Mouse (Mus musculus): Measurements from ENCODE around the gene Hadha.

Hadha gene

DNA sequence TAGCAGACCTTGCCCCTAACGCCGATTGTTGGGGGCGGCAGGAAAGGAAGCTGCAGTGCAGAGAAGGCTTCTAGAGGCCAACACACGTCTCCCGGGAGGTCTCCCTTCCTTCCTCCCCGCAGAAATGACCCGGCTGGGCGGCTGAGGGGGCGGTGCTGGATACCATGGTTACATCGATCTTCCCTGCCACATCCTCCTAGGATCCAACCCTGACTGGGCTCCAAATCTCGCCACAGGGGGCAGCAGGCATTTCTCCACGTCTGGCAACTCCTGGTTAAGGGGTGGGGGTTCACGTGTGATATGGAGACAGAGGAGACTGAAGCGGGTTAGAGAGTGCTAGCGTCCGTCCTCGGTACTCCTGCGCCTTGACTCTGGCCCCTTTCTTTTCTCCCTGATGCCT lies 43.8 kb downstream of the Hadha start:
- DNase-seq: no peak

DNA sequence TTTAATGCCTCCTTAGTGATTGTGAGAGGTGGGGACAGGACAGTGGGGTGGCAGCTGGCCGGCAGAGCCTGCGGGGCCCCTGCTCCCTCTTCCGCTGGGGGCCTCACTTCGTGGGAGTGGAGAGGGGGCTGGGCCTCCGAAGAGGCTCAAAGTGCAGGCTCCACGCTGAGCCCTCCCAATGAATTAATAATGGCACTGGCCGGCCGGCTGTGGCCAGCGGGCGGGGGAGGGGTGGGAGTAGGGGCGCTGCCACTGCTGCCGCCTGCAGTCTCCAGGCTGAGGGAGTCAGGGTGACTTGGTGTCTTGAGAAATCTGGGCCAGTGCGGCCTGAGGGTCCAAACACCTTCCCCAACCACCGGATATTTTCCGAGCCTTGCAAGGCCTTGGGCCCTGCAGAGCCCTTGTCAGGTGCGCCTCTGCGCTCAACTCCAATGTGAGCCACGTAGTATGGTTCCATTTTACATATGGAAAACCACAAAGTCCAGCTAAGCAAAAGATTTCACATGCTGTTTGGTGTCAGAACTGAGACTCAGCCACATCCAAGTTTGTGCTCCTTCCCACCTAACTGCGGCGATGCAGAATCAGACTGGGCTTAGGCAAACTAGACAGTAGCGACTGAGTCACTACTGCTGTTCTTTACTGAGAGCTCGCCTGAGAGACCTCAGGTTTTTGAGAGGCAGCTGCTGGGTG lies 44.4 kb downstream of the Hadha start:
- DNase-seq: no peak

DNA sequence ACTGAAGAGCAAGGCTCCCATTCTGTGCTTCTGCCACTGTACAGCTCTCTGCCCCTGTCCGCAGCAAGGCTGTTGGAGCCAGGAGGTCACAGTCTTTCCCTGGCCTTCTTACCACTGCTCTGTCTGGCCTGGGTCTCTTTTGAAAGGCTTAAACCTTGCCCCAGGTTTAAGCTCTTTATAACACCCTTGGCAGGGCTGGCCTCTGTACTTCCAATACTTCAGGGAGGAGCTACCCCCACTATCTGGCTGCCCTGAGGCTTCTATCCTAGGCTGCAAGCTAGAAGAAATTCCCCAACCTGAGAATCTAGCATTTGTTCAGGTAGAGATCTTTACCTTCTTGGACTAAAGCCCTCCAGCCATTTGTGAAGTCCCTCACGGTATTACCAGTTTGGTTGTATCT lies 45.1 kb downstream of the Hadha start:
- no peak for DNase-seq

DNA sequence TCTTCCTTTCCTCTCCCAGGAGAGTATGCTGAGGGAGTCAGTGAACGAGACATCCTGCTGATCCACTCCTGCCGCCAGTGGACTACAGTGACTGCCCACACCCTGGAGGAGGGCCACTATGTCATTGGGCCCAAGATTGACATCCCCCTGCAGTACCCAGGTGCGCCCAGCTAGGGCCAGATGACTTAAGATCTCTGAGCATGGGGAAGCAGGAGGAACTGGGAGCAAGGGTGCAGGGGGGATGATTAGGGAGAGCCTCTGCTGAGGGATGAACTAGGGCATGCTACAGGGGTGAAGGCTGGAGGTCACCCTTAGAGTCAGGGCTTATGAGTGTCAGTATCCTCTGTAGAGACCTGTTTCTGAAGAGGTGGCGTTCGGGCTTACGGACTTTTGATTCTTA lies 46.7 kb downstream of the Hadha start:
- no peak for DNase-seq

DNA sequence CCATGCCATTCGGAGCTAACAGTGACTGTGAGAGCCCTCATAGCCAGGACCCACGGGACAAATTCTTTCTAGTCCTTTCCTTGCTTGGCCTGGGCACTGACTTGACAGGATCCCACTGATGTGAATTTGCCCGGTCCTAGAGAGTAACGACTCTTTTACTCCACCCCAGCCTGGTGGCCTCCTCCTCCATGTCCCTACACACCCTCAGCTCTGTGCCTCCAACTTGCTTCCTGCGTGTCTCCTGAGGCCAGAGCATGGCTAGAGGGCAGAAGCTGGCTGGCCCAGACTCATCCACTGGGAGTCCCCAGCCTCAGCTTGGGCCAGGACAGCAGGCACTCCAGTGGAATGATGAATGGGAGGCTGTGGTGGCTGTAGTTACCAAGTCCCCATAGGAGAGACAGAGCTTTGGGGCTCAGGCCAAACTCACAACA lies 47.3 kb downstream of the Hadha start:
- DNase-seq: no peak

DNA sequence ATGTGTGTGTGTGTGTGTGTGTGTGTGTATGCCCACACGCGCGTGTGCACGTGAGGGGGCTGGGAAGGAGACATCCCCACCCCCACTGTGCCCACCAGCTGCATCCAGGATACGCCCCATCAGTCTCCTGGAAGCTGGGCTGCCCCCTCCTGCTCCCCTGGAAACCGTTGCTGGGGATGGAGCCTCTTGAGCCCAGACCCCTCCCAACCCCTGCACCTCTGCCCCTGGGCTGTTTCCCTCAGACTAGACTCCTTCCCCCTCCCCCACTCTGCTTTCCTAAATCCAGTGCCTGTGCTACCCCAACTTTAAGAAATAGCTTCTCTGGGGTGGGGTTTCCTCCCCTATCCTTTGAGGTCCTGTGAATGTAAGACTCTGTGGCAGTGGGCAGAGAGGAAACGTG lies 47.8 kb downstream of the Hadha start:
- no peak for DNase-seq

GRCm38 (mm10) chr5:30106756-30107155 lies 48.2 kb downstream of the Hadha start:
- DNase-seq: no peak

DNA sequence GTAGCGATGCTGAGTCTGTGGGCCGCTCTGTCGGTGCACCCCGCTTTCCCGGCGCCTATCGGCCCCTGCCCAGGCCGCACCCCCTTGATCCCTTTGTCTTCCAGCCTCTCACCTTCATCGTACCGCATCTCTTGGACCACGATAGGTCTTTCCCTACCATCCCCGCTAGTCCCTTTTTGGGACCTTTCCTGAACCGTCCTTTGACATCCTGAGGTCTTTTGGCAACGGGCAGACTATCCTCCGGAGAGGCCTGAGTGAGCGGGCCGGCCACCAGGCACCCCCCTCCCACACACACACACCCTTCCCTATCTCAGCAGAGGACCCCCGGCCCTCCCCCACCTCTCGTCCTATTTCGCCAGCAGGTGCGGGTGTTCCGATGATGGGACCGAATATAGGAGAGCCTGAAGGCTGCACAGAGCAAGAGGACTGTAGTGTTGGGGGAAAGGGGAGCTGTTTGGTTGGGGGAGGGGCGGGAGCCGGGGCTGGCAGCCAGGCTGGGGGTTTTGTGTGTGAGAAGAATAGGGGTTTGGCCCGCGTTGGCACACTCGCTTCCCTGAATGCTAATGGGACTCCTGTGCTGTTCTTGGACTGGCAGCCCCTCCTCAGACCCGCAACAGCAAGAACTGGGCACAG lies 49.2 kb downstream of the Hadha start, which contains the start of gene 3110082J24Rik:
3110082J24Rik (minus strand) TSS at position 419 of the 633 bp plus-strand sequence.
- DNase-seq: no peak

DNA sequence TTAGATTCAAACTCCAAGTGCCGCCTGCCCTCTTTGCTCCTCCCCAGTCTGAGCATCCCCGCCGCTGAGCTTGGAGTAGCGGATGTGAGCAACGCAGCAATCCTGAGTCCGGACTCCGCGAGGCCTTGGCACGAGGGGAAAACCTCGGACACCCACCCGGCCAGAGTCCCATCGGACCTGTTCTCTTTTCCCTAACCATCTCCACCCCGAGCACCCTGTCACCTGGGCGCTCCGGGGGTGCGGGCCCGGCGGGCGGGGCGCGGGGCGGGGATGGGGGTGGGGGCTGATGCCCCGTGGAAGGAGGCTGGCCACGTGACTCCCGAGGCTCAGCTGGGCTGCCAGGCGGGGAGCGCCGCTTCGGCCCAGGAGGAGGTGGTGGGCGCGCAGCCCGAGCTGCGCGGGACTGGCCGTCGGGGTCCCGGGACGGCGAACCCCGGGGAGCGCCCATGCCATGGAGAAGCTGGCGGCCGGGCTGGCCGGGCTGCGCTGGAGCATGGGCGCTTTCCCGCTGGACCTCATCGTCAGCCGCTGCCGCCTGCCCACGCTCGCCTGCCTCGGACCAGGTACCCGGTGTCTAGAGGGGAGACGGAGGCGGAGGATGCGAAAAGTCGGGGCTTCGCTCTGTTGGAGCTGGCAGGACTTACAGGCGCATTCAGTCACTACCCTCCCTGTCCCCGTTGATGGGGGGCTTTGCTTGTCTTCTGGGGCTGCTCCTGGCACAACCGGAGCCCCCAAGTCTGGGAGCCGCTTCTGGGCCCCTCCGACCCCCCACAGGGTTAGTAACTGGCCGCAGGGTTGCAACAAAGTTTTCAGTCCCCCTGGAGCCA lies 49.9 kb downstream of the Hadha start, which contains the start of gene Garem2:
Garem2 (plus strand) TSS at position 321 of the 827 bp plus-strand sequence.
- DNase-seq: no peak

DNA sequence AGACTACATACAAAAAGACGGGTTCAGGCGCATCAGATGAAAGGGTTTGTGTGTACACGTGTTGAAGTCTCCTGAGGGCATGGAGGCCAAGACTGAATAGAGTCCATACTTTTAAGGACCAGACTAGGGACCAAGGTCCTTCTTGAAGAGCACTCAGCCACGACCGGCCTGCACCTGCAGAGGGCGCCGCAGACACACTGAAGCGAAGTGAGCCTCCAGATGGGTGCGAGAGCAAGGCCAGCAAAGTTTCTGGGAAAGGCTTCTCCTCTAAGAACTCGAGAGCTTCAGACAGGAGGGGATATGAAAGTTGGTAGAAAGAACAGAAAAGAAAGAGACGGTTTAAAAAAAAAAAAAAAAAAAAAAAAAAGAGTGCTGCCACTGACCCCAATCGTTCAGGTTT lies 50.6 kb downstream of the Hadha start:
- peak; percentile 40 for DNase-seq

DNA sequence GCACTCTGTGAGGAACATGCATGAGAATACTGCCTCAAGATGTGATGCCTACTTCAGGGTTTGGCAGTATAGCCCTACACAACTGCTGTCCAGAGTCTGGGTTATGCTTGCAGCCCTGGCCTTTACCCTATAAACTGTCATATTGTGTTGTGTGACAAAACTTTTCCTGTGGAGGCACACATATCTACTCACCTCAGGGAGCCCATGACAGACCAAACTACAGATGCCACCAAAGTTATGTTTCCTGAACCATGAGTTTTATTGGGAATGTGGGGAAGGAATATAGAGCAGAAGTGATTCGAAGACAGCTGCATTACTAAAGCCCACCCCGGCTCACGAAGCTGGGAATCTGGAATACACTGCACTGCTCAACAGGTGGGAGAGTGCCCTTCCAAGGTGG lies 51.6 kb downstream of the Hadha start:
- no peak for DNase-seq

DNA sequence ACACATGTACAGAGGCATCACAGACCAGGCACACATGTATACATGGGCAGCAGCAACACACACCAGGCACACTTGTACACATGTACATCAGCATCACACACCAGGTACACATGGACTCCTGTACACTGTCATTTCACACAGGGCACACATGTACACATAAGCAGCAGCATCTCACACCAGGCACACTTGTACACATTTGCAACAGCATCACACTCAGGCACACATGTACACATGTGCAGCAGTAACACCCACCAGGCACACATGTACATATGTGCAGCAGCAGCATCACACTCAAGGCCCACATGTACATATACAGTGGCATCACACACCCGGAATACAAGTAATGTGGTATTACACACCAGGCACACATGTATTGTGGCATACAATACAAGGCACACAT lies 56.7 kb downstream of the Hadha start:
- DNase-seq: no peak

GRCm38 (mm10) chr5:30095731-30096130 lies 59.2 kb downstream of the Hadha start:
- DNase-seq: no peak

- no peak for DNase-seq
Observed at GRCm38 (mm10) chr5:30094399-30094798, 60.6 kb downstream of the Hadha start.

- DNase-seq: no peak
Observed at GRCm38 (mm10) chr5:30092701-30093100, 62.3 kb downstream of the Hadha start.

- DNase-seq: peak; percentile 84
Observed at GRCm38 (mm10) chr5:30072825-30073821, 81.8 kb downstream of the Hadha start, which contains the start of gene Tyms. Gene Tyms, minus strand, starts transcription at chr5:30073617.

DNA sequence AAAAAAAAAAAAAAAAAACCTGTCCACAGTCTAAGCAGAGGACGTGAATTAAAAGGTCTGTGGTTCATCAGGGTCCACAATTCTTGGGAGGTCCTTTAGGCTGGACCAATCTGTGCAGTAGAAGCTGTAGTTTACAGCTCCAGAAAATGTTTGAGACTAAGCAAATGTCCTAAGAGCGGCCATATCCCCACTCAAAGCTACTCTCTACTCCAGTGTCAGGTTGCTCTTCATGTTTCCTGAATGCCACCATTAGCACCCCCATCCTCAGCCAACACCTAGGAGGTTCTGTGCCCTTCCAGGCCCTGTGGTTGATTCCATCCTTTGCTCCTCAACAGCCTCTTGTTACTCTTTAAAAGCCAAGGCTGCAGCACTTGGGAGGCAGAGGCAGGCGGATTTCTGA lies 82.6 kb downstream of the Hadha start:
- no peak for DNase-seq

DNA sequence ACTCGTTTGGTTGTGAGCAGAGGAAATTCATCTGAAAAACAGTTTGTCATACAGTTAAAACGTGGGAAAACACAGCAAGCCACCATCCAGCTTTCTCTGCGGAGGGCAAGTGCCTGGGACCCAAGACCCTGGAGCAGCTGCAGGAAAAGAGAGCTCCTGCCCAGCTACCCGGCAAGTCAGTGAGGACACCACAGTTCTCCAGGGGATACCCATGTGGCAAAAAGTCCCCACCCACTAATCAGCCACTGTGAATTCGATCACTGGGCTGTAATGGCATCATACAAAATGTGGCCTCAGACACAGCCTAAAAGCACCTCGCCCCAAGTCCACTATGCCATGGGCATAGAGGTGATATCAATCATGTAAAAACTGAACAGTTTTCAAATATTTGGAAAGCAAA lies 83.3 kb downstream of the Hadha start:
- DNase-seq: no peak

Measured in thymus, postnatal 25 days (tissue).